Mouse (Mus musculus): ENCODE measurements around the gene Gss.

DNA sequence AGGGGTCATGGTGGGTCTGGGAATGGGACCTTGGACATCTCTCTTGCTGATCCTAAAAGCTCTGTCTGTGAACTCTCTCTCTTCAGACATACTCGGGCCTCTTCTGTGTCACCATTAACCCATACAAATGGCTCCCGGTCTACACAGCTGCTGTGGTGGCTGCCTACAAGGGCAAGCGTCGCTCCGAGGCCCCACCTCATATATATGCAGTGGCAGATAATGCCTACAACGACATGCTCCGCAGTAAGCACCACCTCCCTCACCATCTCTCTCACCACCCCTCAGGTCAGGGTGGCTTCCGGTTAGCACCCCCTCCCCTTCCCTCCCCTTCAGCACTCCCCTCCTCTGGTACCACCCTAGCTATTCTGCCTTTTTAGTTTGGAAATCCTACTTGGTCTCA, 21.3 kb upstream of the Gss start:
- no peak for TF ChIP-seq CTCF (IDR thresholded peaks at IDR 0.05)
- TF ChIP-seq EP300 (IDR thresholded peaks at IDR 0.05; ENCODE audit: insufficient read depth, low read depth, low read length): no peak
